Mouse (Mus musculus) E14TG2a.4 (cell line): Measurements from ENCODE around the gene Relb.

Experiments
- H3K27me3 ChIP-seq: 2 replicates; pipeline ENCODE4 v1.6.1; 2014; ENCODE audit warnings: low read length, control low read depth; ENCODE audit not compliant: insufficient read depth
- H3K36me3 ChIP-seq: 2 replicates; pipeline ENCODE4 v1.6.1; 2014; ENCODE audit warnings: low read length, control low read depth; ENCODE audit not compliant: insufficient read depth
- H3K4me1 ChIP-seq: replicated peaks from 2 replicates; pipeline ENCODE4 v1.6.1; 2014; ENCODE audit warnings: low read depth, low read length, control low read depth
- H3K4me3 ChIP-seq: replicated peaks from 2 replicates; pipeline ENCODE4 v1.5.1; 2014; ENCODE audit warnings: mild to moderate bottlenecking, low read length
- H3K9me3 ChIP-seq: 2 replicates; pipeline ENCODE4 v1.6.1; 2014; ENCODE audit warnings: low read length, control low read depth
- CTCF ChIP-seq: conservative IDR thresholded peaks from 2 replicates; pipeline ENCODE4 v1.5.1; 2014; ENCODE audit warnings: low read length
- NANOG ChIP-seq: IDR thresholded peaks from 2 replicates; pipeline ENCODE4 v1.6.1; 2014; ENCODE audit warnings: borderline replicate concordance, low read length, mixed read lengths
- POU5F1 ChIP-seq: IDR thresholded peaks from 2 replicates; pipeline ENCODE4 v1.6.1; 2014; ENCODE audit warnings: low read length, borderline replicate concordance

Gene Relb

GRCm38 (mm10) chr7:19567426-19567825 is 61.8 kb downstream of the Relb start:
- Histone ChIP-seq H3K4me1 (peaks cover 81% of the 10 kb centered on the region), H3K27me3 (no peaks in the 10 kb centered on the region), H3K9me3 (no peaks in the 10 kb centered on the region), H3K36me3 (peaks cover 66% of the 10 kb centered on the region), H3K4me3 (no peak overlapping the region)
- no peak for TF ChIP-seq CTCF
- no peak for TF ChIP-seq POU5F1
- TF ChIP-seq NANOG = no peak

- no peaks in the 10 kb centered on the region for H3K9me3 ChIP-seq
- no peak for TF ChIP-seq CTCF
- TF ChIP-seq NANOG = no peak
- TF ChIP-seq POU5F1 = no peak
- H3K4me3 ChIP-seq = no peak overlapping the region
- peaks cover 58% of the 10 kb centered on the region for H3K36me3 ChIP-seq
- H3K4me1 ChIP-seq = peaks cover 74% of the 10 kb centered on the region
- peaks cover 8% of the 10 kb centered on the region for H3K27me3 ChIP-seq
Measured at GRCm38 (mm10) chr7:19565803-19566202, 63.4 kb downstream of the Relb start.

GRCm38 (mm10) chr7:19564455-19564854 is 64.8 kb downstream of the Relb start:
- Histone ChIP-seq H3K36me3 (peaks cover 57% of the 10 kb centered on the region), H3K4me3 (no peak overlapping the region), H3K9me3 (no peaks in the 10 kb centered on the region), H3K4me1 (peaks cover 74% of the 10 kb centered on the region), H3K27me3 (peaks cover 9% of the 10 kb centered on the region)
- peak; percentile 43 for TF ChIP-seq CTCF
- no peak for TF ChIP-seq NANOG

- TF ChIP-seq NANOG (no peak), POU5F1 (no peak), CTCF (no peak)
- H3K4me1 ChIP-seq = peaks cover 74% of the 10 kb centered on the region
- no peak overlapping the region for H3K4me3 ChIP-seq
- H3K27me3 ChIP-seq = peaks cover 9% of the 10 kb centered on the region
- H3K36me3 ChIP-seq = peaks cover 55% of the 10 kb centered on the region
- no peaks in the 10 kb centered on the region for H3K9me3 ChIP-seq
Measured at GRCm38 (mm10) chr7:19563884-19564283, 65.4 kb downstream of the Relb start.

GRCm38 (mm10) chr7:19562643-19563410 is 66.4 kb downstream of the Relb start, which contains the start of gene Ppp1r37:
Gene Ppp1r37 (minus strand): TSS chr7:19563076.
- Histone ChIP-seq H3K9me3 (no peaks in the 10 kb centered on the region), H3K4me3 (peak within 1 kb of the TSS; percentile 97), H3K36me3 (peaks cover 60% of the 10 kb centered on the region), H3K4me1 (peaks cover 77% of the 10 kb centered on the region), H3K27me3 (peaks cover 9% of the 10 kb centered on the region)
- no peak for TF ChIP-seq POU5F1
- no peak for TF ChIP-seq CTCF

GRCm38 (mm10) chr7:19561765-19562642 is 67.2 kb downstream of the Relb start:
- peaks cover 9% of the 10 kb centered on the region for H3K27me3 ChIP-seq
- H3K36me3 ChIP-seq = peaks cover 62% of the 10 kb centered on the region
- H3K9me3 ChIP-seq = no peaks in the 10 kb centered on the region
- TF ChIP-seq CTCF (no peak), NANOG (no peak), POU5F1 (no peak)
- H3K4me3 ChIP-seq = peak overlapping the region; percentile 97
- peaks cover 80% of the 10 kb centered on the region for H3K4me1 ChIP-seq

- H3K9me3 ChIP-seq = no peaks in the 10 kb centered on the region
- peaks cover 82% of the 10 kb centered on the region for H3K4me1 ChIP-seq
- H3K4me3 ChIP-seq = peak overlapping the region; percentile 97
- TF ChIP-seq POU5F1 (no peak), NANOG (no peak), CTCF (no peak)
- peaks cover 64% of the 10 kb centered on the region for H3K36me3 ChIP-seq
- peaks cover 9% of the 10 kb centered on the region for H3K27me3 ChIP-seq
Measured at GRCm38 (mm10) chr7:19561431-19561764, 67.8 kb downstream of the Relb start.

GRCm38 (mm10) chr7:19560491-19561260 is 68.6 kb downstream of the Relb start:
- TF ChIP-seq NANOG = no peak
- TF ChIP-seq POU5F1 = no peak
- TF ChIP-seq CTCF = no peak
- no peaks in the 10 kb centered on the region for H3K9me3 ChIP-seq

More at GRCm38 (mm10) chr7:19560491-19561260, 68.6 kb downstream of the Relb start:
- Histone ChIP-seq H3K27me3 (peaks cover 9% of the 10 kb centered on the region), H3K4me3 (peak overlapping the region; percentile 97), H3K36me3 (peaks cover 64% of the 10 kb centered on the region), H3K4me1 (peaks cover 80% of the 10 kb centered on the region)
